Mouse (Mus musculus) hindbrain, embryonic 10.5 days (tissue): ENCODE results near the gene Lbh. TPM values are rescaled to one million over a fixed set of nuclear protein-coding genes. Genes with fewer than 3 reads are reported as not detected.

Source experiments
- DNase-seq: peaks from one replicate; pipeline ENCODE4 v3.0.0-alpha.2; 2017; ENCODE audit warnings: low spot score
- H3K27ac ChIP-seq: fragments of 300-500 bp; sonication (generic); 2 replicates; pipeline ENCODE4 v1.5.1; 2016; ENCODE audit warnings: mild to moderate bottlenecking, moderate library complexity
- H3K27me3 ChIP-seq: fragments of 300-500 bp; sonication (generic); 2 replicates; pipeline ENCODE4 v1.6.1; 2016; ENCODE audit warnings: mild to moderate bottlenecking; ENCODE audit not compliant: poor library complexity, insufficient read depth, severe bottlenecking
- H3K36me3 ChIP-seq: fragments of 300-500 bp; sonication (generic); 2 replicates; pipeline ENCODE4 v1.6.1; 2016; ENCODE audit warnings: mild to moderate bottlenecking, moderate library complexity
- H3K4me1 ChIP-seq: fragments of 300-500 bp; sonication (generic); replicated peaks from 2 replicates; pipeline ENCODE4 v1.6.1; 2016; ENCODE audit warnings: mild to moderate bottlenecking
- H3K4me3 ChIP-seq: fragments of 300-500 bp; sonication (generic); 2 replicates; pipeline ENCODE4 v1.5.1; 2016; ENCODE audit warnings: mild to moderate bottlenecking, moderate library complexity
- H3K9me3 ChIP-seq: fragments of 300-500 bp; sonication (generic); 2 replicates; pipeline ENCODE4 v1.6.1; 2016; ENCODE audit warnings: mild to moderate bottlenecking, moderate library complexity
- WGBS: fragments of 180-500 bp; shearing (Covaris S2); methylation state at CpG from one replicate; pipeline ENCODE4 v1.1.7; 2016; 5-methylcytosine and 5-hydroxymethylcytosine counted together
- polyA plus RNA-seq: library from polyadenylated mRNA; unstranded; fragments of >200 nt; fragmentation: Nextera tagmentation; extraction: Ambion mirVana; gene quantifications from 2 replicates; pipeline ENCODE4 v1.2.1, GENCODE M21; 2016

Lbh gene
- polyA plus RNA-seq, result 2.4 and 2.6 TPM in 2 replicates

- peaks cover 52% of the 10 kb centered on the region for H3K4me1 ChIP-seq
- DNase-seq, result peak; percentile 94
- WGBS, result under 1% methylated on average over 35 of the region's 35 CpGs
- peaks cover 12% of the 10 kb centered on the region for H3K27me3 ChIP-seq
- peaks cover 22% of the 10 kb centered on the region for H3K36me3 ChIP-seq
- H3K27ac ChIP-seq, result peak within 1 kb of the TSS; percentile 96
- no peaks in the 10 kb centered on the region for H3K9me3 ChIP-seq
- peak within 1 kb of the TSS; percentile 82 for H3K4me3 ChIP-seq
Measured at GRCm38 (mm10) chr17:72918053-72918452, at the start of gene Lbh. Gene Lbh (plus strand): TSS chr17:72918305.

DNA sequence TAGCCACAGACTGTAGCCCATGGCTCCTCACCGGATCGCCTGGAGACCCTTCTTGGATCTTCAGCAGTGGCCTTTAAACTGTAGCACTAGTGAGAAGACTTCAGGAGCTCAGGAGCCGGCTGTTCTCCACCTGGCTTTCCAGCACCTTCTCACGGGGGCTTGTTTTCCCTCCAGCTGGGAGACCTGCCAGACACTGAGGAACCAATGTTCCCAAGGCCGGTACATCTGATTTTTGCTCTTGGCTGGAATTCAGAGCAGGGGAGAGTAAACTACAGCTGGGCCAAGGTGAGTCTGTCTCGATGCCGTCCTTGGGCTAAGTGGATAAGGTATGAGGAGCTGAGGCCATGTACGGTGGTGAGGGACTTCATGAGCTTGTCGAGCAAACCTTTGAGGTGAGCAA lies 39.1 kb upstream of the Lbh start:
- no peaks in the 10 kb centered on the region for H3K9me3 ChIP-seq
- 88% methylated on average over 9 of the region's 9 CpGs for WGBS
- DNase-seq, result no peak
- H3K4me1 ChIP-seq, result no peaks in the 10 kb centered on the region
- no peak overlapping the region for H3K4me3 ChIP-seq
- no peaks in the 10 kb centered on the region for H3K36me3 ChIP-seq
- H3K27me3 ChIP-seq, result no peaks in the 10 kb centered on the region
- H3K27ac ChIP-seq, result no peak overlapping the region

GRCm38 (mm10) chr17:72880156-72880555 lies 37.9 kb upstream of the Lbh start:
- Histone ChIP-seq H3K27ac (no peak overlapping the region), H3K27me3 (no peaks in the 10 kb centered on the region), H3K4me1 (no peaks in the 10 kb centered on the region), H3K36me3 (no peaks in the 10 kb centered on the region), H3K4me3 (no peak overlapping the region), H3K9me3 (no peaks in the 10 kb centered on the region)
- 70% methylated on average over 3 of the region's 3 CpGs for WGBS
- no peak for DNase-seq

DNA sequence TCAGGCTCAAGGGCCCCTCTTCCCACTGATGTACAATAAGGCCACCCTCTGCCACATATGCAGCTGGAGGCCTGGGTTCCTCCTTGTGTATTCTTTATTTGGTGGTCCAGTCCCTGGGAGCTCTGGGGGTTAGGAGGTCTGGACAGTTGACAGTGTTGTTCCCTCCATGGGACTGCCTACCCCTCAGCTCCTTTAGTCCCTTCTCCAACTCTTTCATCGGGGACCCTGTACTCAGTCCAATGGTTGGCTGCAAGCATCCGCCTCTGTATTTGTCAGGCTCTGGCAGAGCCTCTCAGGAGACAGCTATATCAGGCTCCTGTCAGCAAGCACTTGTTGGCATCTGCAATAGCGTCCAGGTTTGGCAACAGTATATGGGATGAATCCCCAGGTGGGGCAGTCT lies 37.1 kb upstream of the Lbh start:
- Histone ChIP-seq H3K9me3 (no peaks in the 10 kb centered on the region), H3K36me3 (no peaks in the 10 kb centered on the region), H3K27ac (no peak overlapping the region), H3K4me1 (no peaks in the 10 kb centered on the region), H3K4me3 (no peak overlapping the region), H3K27me3 (no peaks in the 10 kb centered on the region)
- WGBS, result 79% methylated on average over 3 of the region's 3 CpGs
- DNase-seq, result no peak

DNA sequence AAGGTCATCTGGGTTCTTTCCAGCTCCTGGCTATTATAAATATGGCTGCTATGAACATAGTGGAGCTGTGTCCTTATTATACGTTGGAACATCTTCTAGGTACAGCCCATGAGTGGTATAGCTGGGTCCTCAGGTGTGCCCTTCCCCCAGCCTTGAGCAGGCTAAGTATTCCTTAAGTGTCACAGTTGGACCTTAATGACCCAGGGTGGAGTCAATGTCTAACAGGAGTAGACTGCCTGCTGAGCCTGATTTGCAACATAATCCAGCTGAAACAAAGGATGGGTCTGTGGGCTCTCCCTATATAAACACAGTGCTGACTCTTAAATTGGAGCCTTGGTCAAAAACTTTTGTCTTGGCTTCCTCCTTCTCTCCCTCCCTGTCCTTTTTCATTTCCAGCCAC lies 36.3 kb upstream of the Lbh start:
- Histone ChIP-seq H3K27me3 (no peaks in the 10 kb centered on the region), H3K4me1 (no peaks in the 10 kb centered on the region), H3K9me3 (no peaks in the 10 kb centered on the region), H3K27ac (no peak overlapping the region), H3K36me3 (no peaks in the 10 kb centered on the region), H3K4me3 (no peak overlapping the region)
- 57% methylated on average over 1 of the region's 1 CpGs for WGBS
- no peak for DNase-seq

DNA sequence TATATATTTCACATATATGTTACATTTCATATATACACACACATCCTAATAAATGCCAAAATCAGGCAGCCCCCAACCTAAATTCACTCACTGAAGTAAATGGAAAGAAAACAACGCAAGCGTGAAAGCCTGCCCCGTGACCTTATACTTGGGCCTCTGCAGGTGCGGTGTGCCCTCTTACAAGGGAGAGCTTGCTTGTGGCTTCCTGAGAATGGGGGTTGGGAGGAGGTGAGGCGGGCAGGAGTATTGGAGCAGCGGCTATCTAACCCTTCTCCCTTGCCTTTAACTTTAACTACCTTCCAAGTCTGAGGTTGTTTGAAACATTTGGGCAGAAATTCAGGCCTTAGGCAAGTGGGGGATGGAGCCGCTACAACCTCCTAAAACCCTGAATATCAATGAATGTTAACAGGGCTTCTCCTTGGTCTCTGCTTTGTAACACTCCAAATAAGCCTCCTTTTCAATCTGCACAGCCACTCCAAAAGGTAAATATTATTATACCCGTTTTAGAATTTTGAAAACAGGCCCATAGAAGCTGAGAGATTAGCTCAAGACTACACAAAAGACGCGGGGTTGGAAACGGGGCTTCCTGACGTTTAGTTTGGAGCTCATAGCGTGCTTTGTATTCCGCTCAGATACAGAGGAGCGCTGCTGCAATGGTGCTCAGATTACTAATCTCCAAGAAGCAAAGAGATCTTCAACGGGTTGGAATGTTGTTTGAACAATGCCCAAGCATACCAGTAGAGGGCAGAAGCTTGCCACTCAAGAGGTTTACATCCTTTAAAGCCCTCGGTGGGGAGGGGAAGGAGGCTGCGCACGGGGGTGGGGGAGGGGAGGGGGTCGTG lies 28.3 kb upstream of the Lbh start:
- Histone ChIP-seq H3K27ac (peak overlapping the region; percentile 69), H3K36me3 (no peaks in the 10 kb centered on the region), H3K27me3 (0 out of 2 replicates have a peak, but pooled peaks cover 6% of the 10 kb centered on the region), H3K4me1 (peaks cover 12% of the 10 kb centered on the region), H3K4me3 (peak overlapping the region; percentile 23; the same call in 1 of the 2 replicates), H3K9me3 (no peaks in the 10 kb centered on the region)
- DNase-seq, result peak; percentile 70
- WGBS, result 17% methylated on average over 20 of the region's 20 CpGs

DNA sequence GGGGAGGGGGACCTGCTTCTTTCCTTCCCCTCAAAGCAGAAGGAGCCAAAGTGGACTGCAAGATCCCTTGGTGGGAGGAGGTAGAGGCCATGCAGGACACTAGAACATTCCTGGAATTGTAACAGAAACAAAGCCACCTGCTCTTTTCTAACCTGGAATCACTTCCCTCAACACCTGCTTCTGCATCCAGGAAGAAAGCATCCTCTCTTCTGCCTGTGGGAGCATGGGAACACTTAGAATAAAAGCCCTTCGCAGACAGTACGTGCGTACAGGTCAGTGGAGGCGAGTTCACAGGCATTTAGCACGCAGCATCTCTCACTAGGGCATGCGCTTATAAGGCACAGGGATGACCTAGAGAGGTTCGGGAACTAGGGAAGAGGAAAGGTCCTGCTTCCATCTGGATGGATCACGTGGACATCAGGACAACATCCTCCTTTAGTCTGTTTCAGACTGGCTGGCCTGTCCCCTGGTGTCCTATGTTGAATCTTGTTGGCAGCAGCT lies 27.7 kb upstream of the Lbh start:
- H3K4me3 ChIP-seq, result peak overlapping the region; percentile 23; the same call in 1 of the 2 replicates
- 0 out of 2 replicates have a peak, but pooled peaks cover 6% of the 10 kb centered on the region for H3K27me3 ChIP-seq
- WGBS, result 55% methylated on average over 8 of the region's 8 CpGs
- DNase-seq, result no peak
- no peaks in the 10 kb centered on the region for H3K9me3 ChIP-seq
- H3K4me1 ChIP-seq, result peaks cover 12% of the 10 kb centered on the region
- H3K27ac ChIP-seq, result peak overlapping the region; percentile 69
- no peaks in the 10 kb centered on the region for H3K36me3 ChIP-seq

GRCm38 (mm10) chr17:72891556-72891955 lies 26.5 kb upstream of the Lbh start:
- no peak overlapping the region for H3K4me3 ChIP-seq
- H3K36me3 ChIP-seq, result no peaks in the 10 kb centered on the region
- no peak for DNase-seq
- H3K27me3 ChIP-seq, result 0 out of 2 replicates have a peak, but pooled peaks cover 6% of the 10 kb centered on the region
- no peaks in the 10 kb centered on the region for H3K9me3 ChIP-seq
- H3K27ac ChIP-seq, result no peak overlapping the region
- H3K4me1 ChIP-seq, result peaks cover 12% of the 10 kb centered on the region
- WGBS, result 93% methylated on average over 6 of the region's 6 CpGs

DNA sequence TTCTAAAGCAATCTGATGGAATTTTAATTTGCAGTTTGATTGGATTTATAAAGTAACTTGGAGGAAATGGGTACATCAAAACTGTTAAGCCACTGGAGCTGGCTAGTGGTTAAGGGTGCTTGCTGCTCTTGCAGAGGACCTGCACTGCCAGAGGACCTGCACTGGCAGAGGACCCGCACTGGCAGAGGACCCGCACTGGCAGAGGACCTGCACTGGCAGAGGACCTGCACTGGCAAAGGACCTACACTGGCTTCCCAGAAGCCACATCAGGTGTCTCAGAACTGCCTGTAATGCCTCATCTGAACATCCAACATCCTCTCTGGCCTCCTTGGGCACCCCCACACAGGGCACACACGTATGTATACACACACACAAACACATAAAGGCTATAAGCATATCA lies 22.6 kb upstream of the Lbh start:
- Histone ChIP-seq H3K4me3 (no peak overlapping the region), H3K27me3 (no peaks in the 10 kb centered on the region), H3K27ac (no peak overlapping the region), H3K9me3 (no peaks in the 10 kb centered on the region), H3K4me1 (peaks cover 2% of the 10 kb centered on the region; the same call in 1 of the 2 replicates), H3K36me3 (no peaks in the 10 kb centered on the region)
- WGBS, result 88% methylated on average over 3 of the region's 3 CpGs
- no peak for DNase-seq

GRCm38 (mm10) chr17:72897076-72897475 lies 21.0 kb upstream of the Lbh start:
- Histone ChIP-seq H3K4me1 (no peaks in the 10 kb centered on the region), H3K9me3 (no peaks in the 10 kb centered on the region), H3K36me3 (no peaks in the 10 kb centered on the region), H3K4me3 (no peak overlapping the region), H3K27me3 (no peaks in the 10 kb centered on the region), H3K27ac (no peak overlapping the region)
- DNase-seq, result no peak
- 89% methylated on average over 7 of the region's 7 CpGs for WGBS

DNA sequence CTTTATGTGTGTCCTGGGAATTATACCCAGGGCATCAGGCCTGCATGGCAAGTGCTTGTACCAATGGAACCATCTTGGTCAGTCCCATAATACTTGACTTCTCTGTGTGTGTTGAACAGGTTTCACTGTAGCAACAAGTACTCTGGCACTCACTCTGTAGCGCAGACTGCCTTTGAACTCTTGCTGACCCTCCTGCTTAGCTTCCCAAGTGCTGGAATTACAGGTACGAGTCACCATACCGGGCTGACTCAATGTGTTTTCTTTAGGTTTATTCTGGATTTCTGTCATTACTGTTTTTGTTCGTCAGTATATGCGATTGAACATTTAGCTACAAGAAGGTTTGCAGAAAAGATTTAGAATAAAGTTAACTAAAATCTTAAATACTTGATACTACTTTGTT lies 20.1 kb upstream of the Lbh start:
- Histone ChIP-seq H3K4me3 (no peak overlapping the region), H3K27ac (no peak overlapping the region), H3K27me3 (no peaks in the 10 kb centered on the region), H3K4me1 (no peaks in the 10 kb centered on the region), H3K9me3 (no peaks in the 10 kb centered on the region), H3K36me3 (no peaks in the 10 kb centered on the region)
- 89% methylated on average over 5 of the region's 5 CpGs for WGBS
- DNase-seq, result no peak

GRCm38 (mm10) chr17:72898775-72899174 lies 19.3 kb upstream of the Lbh start:
- WGBS, result 76% methylated on average over 3 of the region's 3 CpGs
- DNase-seq, result no peak
- Histone ChIP-seq H3K36me3 (no peaks in the 10 kb centered on the region), H3K4me1 (no peaks in the 10 kb centered on the region), H3K27ac (no peak overlapping the region), H3K4me3 (no peak overlapping the region), H3K9me3 (no peaks in the 10 kb centered on the region), H3K27me3 (no peaks in the 10 kb centered on the region)

- Histone ChIP-seq H3K4me3 (no peak overlapping the region), H3K27ac (no peak overlapping the region), H3K4me1 (0 out of 2 replicates have a peak, but pooled peaks cover 2% of the 10 kb centered on the region), H3K27me3 (no peaks in the 10 kb centered on the region), H3K9me3 (no peaks in the 10 kb centered on the region), H3K36me3 (no peaks in the 10 kb centered on the region)
- WGBS, result 96% methylated on average over 6 of the region's 6 CpGs
- no peak for DNase-seq
Measured at GRCm38 (mm10) chr17:72901021-72901420, 17.1 kb upstream of the Lbh start.
